Mouse (Mus musculus): Measurements from ENCODE around the gene Sars2. TPM values are rescaled to one million over a fixed set of nuclear protein-coding genes. Genes with fewer than 3 reads are reported as not detected.

Gene Sars2
- polyA plus RNA-seq, 1 experiment, result 63.2 TPM

DNA sequence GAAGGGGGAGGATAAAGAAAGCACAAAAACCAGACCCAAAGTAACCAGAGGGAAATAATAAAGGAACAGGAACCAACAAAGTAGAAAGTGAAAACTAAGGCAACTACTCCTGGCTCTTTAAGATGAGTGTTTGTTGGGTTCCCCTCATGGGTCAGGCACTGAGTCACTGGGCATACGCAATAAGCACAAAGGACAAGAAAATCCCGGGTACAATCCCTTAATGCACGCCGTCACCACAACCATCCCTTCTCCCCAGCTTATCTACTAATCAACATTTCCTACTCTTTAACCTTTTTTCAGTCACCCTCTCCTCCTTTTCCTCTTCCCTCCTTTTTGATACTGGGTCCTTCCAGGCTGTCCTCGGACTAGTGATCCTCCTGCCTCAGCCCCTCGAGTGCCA, 23.4 kb downstream of the Sars2 start:
- TF ChIP-seq POLR2A (IDR thresholded peaks at IDR 0.05; ENCODE audit: control insufficient read depth, extremely low read depth, insufficient read depth, low read length, poor library complexity) (no peak), CTCF (IDR thresholded peaks at IDR 0.05; ENCODE audit: borderline replicate concordance, control insufficient read depth, extremely low read depth, insufficient read depth, low read length, poor library complexity) (no peak)
- peaks cover 11% of the 10 kb centered on the region for H3K36me3 ChIP-seq (ENCODE audit: control insufficient read depth, insufficient read depth, low read length)
- no peak for DNase-seq
- H3K4me1 ChIP-seq (replicated peaks; ENCODE audit: control insufficient read depth, insufficient read depth, low read length), result peaks cover 16% of the 10 kb centered on the region
- H3K27ac ChIP-seq (ENCODE audit: control insufficient read depth, insufficient read depth, low read length), result no peak overlapping the region
- H3K4me3 ChIP-seq (ENCODE audit: control insufficient read depth, insufficient read depth, low read length), result no peak overlapping the region
- WGBS, result 78% methylated on average over 6 of the region's 6 CpGs
- no peaks in the 10 kb centered on the region for H3K27me3 ChIP-seq (ENCODE audit: control insufficient read depth, insufficient read depth, low read length)

GRCm38 (mm10) chr7:28766173-28766879, 24.5 kb downstream of the Sars2 start, which contains the start of gene Sirt2:
TSS of gene Sirt2 (plus strand) at chr7:28766735.
- DNase-seq, result peak; percentile 96
- Histone ChIP-seq H3K27me3 (ENCODE audit: control insufficient read depth, insufficient read depth, low read length) (no peaks in the 10 kb centered on the region), H3K36me3 (ENCODE audit: control insufficient read depth, insufficient read depth, low read length) (peaks cover 5% of the 10 kb centered on the region), H3K27ac (ENCODE audit: control insufficient read depth, insufficient read depth, low read length) (no peak within 1 kb of the TSS), H3K4me1 (replicated peaks; ENCODE audit: control insufficient read depth, insufficient read depth, low read length) (peaks cover 16% of the 10 kb centered on the region), H3K4me3 (ENCODE audit: control insufficient read depth, insufficient read depth, low read length) (peak within 1 kb of the TSS; percentile 74)
- 0% methylated on average over 45 of the region's 45 CpGs for WGBS
- no peak for TF ChIP-seq POLR2A (IDR thresholded peaks at IDR 0.05; ENCODE audit: control insufficient read depth, extremely low read depth, insufficient read depth, low read length, poor library complexity)
- no peak for TF ChIP-seq CTCF (IDR thresholded peaks at IDR 0.05; ENCODE audit: borderline replicate concordance, control insufficient read depth, extremely low read depth, insufficient read depth, low read length, poor library complexity)

DNA sequence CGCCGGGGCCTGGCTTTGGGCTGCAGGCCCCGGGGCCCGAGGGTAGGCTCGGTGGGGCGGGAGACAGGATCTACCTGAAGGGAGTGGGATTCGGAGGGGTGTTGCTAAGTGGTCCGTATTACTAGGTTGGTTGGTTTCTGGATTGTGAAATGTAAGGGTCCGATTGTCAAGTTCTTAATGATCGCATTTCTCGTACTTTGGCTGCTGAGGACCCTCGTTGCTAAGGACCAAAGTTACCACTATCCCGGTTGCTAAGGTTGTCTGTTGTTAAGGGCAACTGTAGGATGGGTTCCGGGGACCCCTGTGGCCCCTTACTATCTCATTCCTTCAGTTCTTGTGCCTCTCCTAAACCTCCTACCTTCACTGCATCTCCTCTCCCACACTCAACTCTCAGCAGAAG, 25.1 kb downstream of the Sars2 start:
- no peak overlapping the region for H3K27ac ChIP-seq (ENCODE audit: control insufficient read depth, insufficient read depth, low read length)
- H3K27me3 ChIP-seq (ENCODE audit: control insufficient read depth, insufficient read depth, low read length), result no peaks in the 10 kb centered on the region
- H3K4me3 ChIP-seq (ENCODE audit: control insufficient read depth, insufficient read depth, low read length), result peak overlapping the region; percentile 35
- no peak for DNase-seq
- H3K36me3 ChIP-seq (ENCODE audit: control insufficient read depth, insufficient read depth, low read length), result no peaks in the 10 kb centered on the region
- whole genome bisulfite sequencing, result 7% methylated on average over 14 of the region's 14 CpGs
- H3K4me1 ChIP-seq (replicated peaks; ENCODE audit: control insufficient read depth, insufficient read depth, low read length), result peaks cover 16% of the 10 kb centered on the region
- TF ChIP-seq CTCF (IDR thresholded peaks at IDR 0.05; ENCODE audit: borderline replicate concordance, control insufficient read depth, extremely low read depth, insufficient read depth, low read length, poor library complexity), result no peak
- TF ChIP-seq POLR2A (IDR thresholded peaks at IDR 0.05; ENCODE audit: control insufficient read depth, extremely low read depth, insufficient read depth, low read length, poor library complexity), result no peak

GRCm38 (mm10) chr7:28767462-28767965, 25.7 kb downstream of the Sars2 start, which contains the start of gene Nfkbib:
TSS of gene Nfkbib (minus strand) at chr7:28767512.
- Histone ChIP-seq H3K4me1 (replicated peaks; ENCODE audit: control insufficient read depth, insufficient read depth, low read length) (peaks cover 16% of the 10 kb centered on the region), H3K36me3 (ENCODE audit: control insufficient read depth, insufficient read depth, low read length) (no peaks in the 10 kb centered on the region), H3K27ac (ENCODE audit: control insufficient read depth, insufficient read depth, low read length) (no peak within 1 kb of the TSS), H3K27me3 (ENCODE audit: control insufficient read depth, insufficient read depth, low read length) (no peaks in the 10 kb centered on the region), H3K4me3 (ENCODE audit: control insufficient read depth, insufficient read depth, low read length) (peak within 1 kb of the TSS; percentile 74)
- WGBS, result 79% methylated on average over 7 of the region's 7 CpGs
- no peak for TF ChIP-seq POLR2A (IDR thresholded peaks at IDR 0.05; ENCODE audit: control insufficient read depth, extremely low read depth, insufficient read depth, low read length, poor library complexity)
- DNase-seq, result no peak

DNA sequence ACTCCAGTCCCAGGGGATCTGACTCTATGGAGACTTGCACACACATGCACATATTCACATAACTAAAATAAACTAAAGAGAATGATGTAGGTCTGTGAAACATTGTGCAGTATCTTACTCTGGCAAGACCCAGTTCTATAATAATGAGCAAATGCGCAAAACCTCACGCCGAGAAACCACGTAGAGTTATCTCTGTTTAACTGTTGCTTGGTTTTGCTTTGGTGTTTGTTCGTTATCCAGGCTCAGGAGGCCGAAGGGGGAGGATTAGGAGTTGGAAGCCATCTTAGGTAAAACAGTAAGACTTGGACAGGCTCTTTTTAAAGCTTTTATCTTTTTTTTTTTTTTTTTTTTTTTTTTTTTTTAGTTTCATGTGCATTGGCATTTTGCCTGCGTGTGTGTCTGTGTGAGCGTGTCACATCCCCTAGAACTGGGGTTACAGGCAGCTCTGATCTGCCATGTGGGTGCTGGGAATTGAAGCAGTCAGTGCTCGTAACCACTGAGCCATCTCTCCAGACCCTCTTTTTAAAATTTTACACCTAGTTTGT, 27.7 kb downstream of the Sars2 start:
- Histone ChIP-seq H3K27me3 (ENCODE audit: control insufficient read depth, insufficient read depth, low read length) (no peaks in the 10 kb centered on the region), H3K27ac (ENCODE audit: control insufficient read depth, insufficient read depth, low read length) (no peak overlapping the region), H3K4me1 (replicated peaks; ENCODE audit: control insufficient read depth, insufficient read depth, low read length) (peaks cover 16% of the 10 kb centered on the region), H3K4me3 (ENCODE audit: control insufficient read depth, insufficient read depth, low read length) (no peak overlapping the region), H3K36me3 (ENCODE audit: control insufficient read depth, insufficient read depth, low read length) (no peaks in the 10 kb centered on the region)
- no peak for DNase-seq
- TF ChIP-seq CTCF (IDR thresholded peaks at IDR 0.05; ENCODE audit: borderline replicate concordance, control insufficient read depth, extremely low read depth, insufficient read depth, low read length, poor library complexity) (no peak), POLR2A (IDR thresholded peaks at IDR 0.05; ENCODE audit: control insufficient read depth, extremely low read depth, insufficient read depth, low read length, poor library complexity) (no peak)
- WGBS, result 84% methylated on average over 9 of the region's 9 CpGs

DNA sequence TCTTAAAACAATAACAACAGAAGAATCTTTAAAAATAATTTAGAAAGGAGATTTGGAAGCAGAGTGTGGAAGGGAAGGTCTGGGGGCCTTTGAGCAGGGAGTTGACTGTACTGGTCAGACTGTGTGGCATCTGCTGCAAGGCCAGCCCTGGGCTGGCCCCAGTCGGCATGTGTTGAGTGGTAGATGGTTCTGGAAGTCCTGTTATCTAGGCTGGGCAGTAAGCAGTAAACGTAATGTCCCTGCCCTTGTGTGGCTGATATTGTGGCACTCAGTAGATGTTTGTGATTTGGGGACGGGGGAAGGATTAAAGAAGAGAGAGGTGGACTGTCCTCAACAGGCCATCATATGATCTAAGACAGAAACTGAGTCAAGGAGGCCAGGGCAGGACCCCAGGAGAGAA, 28.5 kb downstream of the Sars2 start:
- 96% methylated on average over 3 of the region's 3 CpGs for WGBS
- DNase-seq, result no peak
- Histone ChIP-seq H3K4me3 (ENCODE audit: control insufficient read depth, insufficient read depth, low read length) (no peak overlapping the region), H3K4me1 (replicated peaks; ENCODE audit: control insufficient read depth, insufficient read depth, low read length) (peaks cover 14% of the 10 kb centered on the region), H3K27me3 (ENCODE audit: control insufficient read depth, insufficient read depth, low read length) (no peaks in the 10 kb centered on the region), H3K36me3 (ENCODE audit: control insufficient read depth, insufficient read depth, low read length) (no peaks in the 10 kb centered on the region), H3K27ac (ENCODE audit: control insufficient read depth, insufficient read depth, low read length) (no peak overlapping the region)
- TF ChIP-seq CTCF (IDR thresholded peaks at IDR 0.05; ENCODE audit: borderline replicate concordance, control insufficient read depth, extremely low read depth, insufficient read depth, low read length, poor library complexity) (no peak), POLR2A (IDR thresholded peaks at IDR 0.05; ENCODE audit: control insufficient read depth, extremely low read depth, insufficient read depth, low read length, poor library complexity) (no peak)

All from thymus, adult 2 months (tissue).